Mouse (Mus musculus) kidney, embryonic 16.5 days (tissue): ENCODE data around the gene Ypel3. TPM values are rescaled to one million over a fixed set of nuclear protein-coding genes. Genes with fewer than 3 reads are reported as not detected.

Experiments used
- ATAC-seq: fragments of 200-750 bp; cut with Nextera tagmentation; 2 replicates; pipeline ENCODE4 v1.8.0; 2017; ENCODE audit warnings: moderate TSS enrichment; ENCODE audit not compliant: low FRiP score, low TSS enrichment
- H3K27ac ChIP-seq: fragments of 300-500 bp; sonication (generic); 2 replicates; pipeline ENCODE4 v1.5.1; 2014; ENCODE audit warnings: low read length
- H3K27me3 ChIP-seq: fragments of 300-500 bp; sonication (generic); 2 replicates; pipeline ENCODE4 v1.6.1; 2014; ENCODE audit warnings: low read length, control low read depth, mixed read lengths; ENCODE audit not compliant: insufficient read depth
- H3K36me3 ChIP-seq: fragments of 300-500 bp; sonication (generic); 2 replicates; pipeline ENCODE4 v1.6.1; 2014; ENCODE audit warnings: low read length, control low read depth, mixed read lengths; ENCODE audit not compliant: insufficient read depth
- H3K4me1 ChIP-seq: fragments of 300-500 bp; sonication (generic); 2 replicates; pipeline ENCODE4 v1.6.1; 2014; ENCODE audit warnings: low read length, control low read depth, mixed read lengths; ENCODE audit not compliant: insufficient read depth
- H3K4me2 ChIP-seq: fragments of 300-500 bp; sonication (generic); replicated peaks from 2 replicates; pipeline ENCODE4 v1.6.1; 2014; ENCODE audit warnings: low read depth, low read length
- H3K4me3 ChIP-seq: fragments of 300-500 bp; sonication (generic); 2 replicates; pipeline ENCODE4 v1.5.1; 2014; ENCODE audit warnings: mild to moderate bottlenecking, low read length
- H3K9ac ChIP-seq: fragments of 300-500 bp; sonication (generic); replicated peaks from 2 replicates; pipeline ENCODE4 v1.6.1; 2014; ENCODE audit warnings: low read length
- H3K9me3 ChIP-seq: fragments of 300-500 bp; sonication (generic); 2 replicates; pipeline ENCODE4 v1.6.1; 2016; ENCODE audit warnings: low read length, control low read depth
- WGBS: fragments of 180-500 bp; shearing (Covaris S2); extraction: QIAGEN DNeasy Blood & Tissue Kit; methylation state at CpG from one replicate; pipeline ENCODE4 v1.1.7; 2014; 5-methylcytosine and 5-hydroxymethylcytosine counted together
- polyA plus RNA-seq: library from polyadenylated mRNA; unstranded; fragments of >200 nt; fragmentation: Nextera tagmentation; extraction: Ambion mirVana; gene quantifications from 2 replicates; pipeline ENCODE4 v1.2.1, GENCODE M21; 2015

Ypel3 gene
- polyA plus RNA-seq, 1 experiment from 2014 or later = 101 TPM

DNA sequence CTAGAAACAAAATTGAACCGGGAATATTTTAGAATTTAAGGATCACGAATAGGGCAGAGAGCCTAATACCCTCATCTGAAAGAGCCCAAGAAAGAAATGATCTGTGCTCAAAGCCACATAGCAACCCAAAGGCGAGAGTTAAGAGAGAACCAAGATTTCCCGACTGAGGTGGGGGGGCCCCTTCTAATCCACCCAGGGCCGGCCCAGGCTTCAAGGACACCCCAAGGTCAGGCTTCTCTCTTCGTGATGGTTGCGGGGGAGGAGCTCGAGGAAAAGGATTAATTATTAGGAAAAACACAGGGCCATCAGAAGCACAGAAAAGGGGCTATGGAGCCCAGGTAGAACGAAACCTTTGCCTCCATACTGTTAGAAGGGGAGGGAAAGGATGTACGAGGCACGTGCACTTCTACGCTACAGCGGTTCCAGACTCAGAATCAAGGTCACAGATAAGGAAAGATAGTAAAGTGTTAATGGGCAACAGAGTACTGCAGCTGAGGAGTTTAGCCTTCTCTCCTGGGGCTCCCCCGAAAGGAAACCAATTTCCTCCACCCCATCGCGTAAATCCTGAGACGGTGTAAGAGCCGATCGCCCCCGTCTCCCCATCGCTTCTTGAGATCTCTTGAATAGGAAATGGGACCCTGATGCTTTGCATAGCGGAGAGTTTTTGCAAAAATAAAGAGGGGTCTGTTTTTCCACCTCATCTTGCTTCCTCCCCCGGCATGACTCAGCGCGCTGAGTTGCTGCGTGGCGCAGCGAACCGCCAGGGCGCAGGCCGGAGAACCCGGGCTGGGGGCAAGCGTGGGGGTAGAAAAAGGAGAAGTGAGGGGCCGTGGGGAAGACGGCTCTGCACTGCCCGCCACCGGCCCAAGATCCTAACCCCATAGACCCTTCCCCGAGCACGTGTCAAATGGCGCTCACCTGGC lies 21.6 kb downstream of the Ypel3 start:
- H3K4me3 ChIP-seq = peak overlapping the region; percentile 89
- H3K9ac ChIP-seq = peak overlapping the region; percentile 91
- H3K4me2 ChIP-seq = peak overlapping the region; percentile 81
- H3K4me1 ChIP-seq = peaks cover 40% of the 10 kb centered on the region
- no peak for ATAC-seq
- no peaks in the 10 kb centered on the region for H3K27me3 ChIP-seq
- WGBS = under 1% methylated on average over 40 of the region's 40 CpGs
- H3K27ac ChIP-seq = peak overlapping the region; percentile 92
- H3K36me3 ChIP-seq = peaks cover 35% of the 10 kb centered on the region
- H3K9me3 ChIP-seq = no peaks in the 10 kb centered on the region

DNA sequence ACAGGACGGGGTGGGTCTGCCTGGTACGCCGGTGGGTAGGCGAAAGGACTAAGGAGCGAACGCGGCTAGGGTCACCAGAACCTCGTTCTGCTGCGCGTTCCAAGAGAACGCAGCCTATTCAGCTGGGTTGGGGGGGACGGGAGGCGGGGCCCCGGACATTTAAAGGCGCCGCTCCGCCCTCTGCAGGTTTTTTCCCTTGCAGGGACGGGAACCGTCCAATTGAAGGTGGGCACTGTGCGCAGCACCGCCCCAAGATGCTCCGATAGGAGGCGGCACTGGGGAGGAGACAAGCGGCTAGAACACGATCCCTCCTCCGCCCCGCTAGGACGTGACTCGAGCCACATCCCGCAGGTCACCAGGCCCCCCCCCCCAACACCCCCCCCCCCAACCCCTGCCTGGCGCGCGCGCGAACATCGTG lies 22.3 kb downstream of the Ypel3 start:
- under 1% methylated on average over 30 of the region's 36 CpGs for WGBS
- H3K27ac ChIP-seq = peak overlapping the region; percentile 97
- H3K9ac ChIP-seq = peak overlapping the region; percentile 91
- peak overlapping the region; percentile 89 for H3K4me3 ChIP-seq
- peak; percentile 96 for ATAC-seq
- peaks cover 33% of the 10 kb centered on the region for H3K36me3 ChIP-seq
- no peaks in the 10 kb centered on the region for H3K9me3 ChIP-seq
- H3K4me1 ChIP-seq = peaks cover 40% of the 10 kb centered on the region
- H3K4me2 ChIP-seq = peak overlapping the region; percentile 81
- H3K27me3 ChIP-seq = no peaks in the 10 kb centered on the region

GRCm38 (mm10) chr7:126799468-126800268 lies 22.9 kb downstream of the Ypel3 start:
- Histone ChIP-seq H3K9me3 (no peaks in the 10 kb centered on the region), H3K4me2 (peak overlapping the region; percentile 81), H3K4me3 (peak overlapping the region; percentile 89), H3K27ac (peak overlapping the region; percentile 97), H3K4me1 (peaks cover 36% of the 10 kb centered on the region), H3K27me3 (no peaks in the 10 kb centered on the region), H3K9ac (peak overlapping the region; percentile 77), H3K36me3 (peaks cover 27% of the 10 kb centered on the region)
- ATAC-seq = peak; percentile 90
- WGBS = under 1% methylated on average over 36 of the region's 38 CpGs

- Histone ChIP-seq H3K4me2 (peak overlapping the region; percentile 81), H3K27ac (peak overlapping the region; percentile 97), H3K9ac (peak overlapping the region; percentile 77), H3K27me3 (no peaks in the 10 kb centered on the region), H3K9me3 (no peaks in the 10 kb centered on the region), H3K4me1 (peaks cover 33% of the 10 kb centered on the region), H3K4me3 (peak overlapping the region; percentile 89), H3K36me3 (peaks cover 19% of the 10 kb centered on the region)
- no peak for ATAC-seq
- 42% methylated on average over 5 of the region's 5 CpGs for WGBS
Observed at GRCm38 (mm10) chr7:126800269-126801056, 23.7 kb downstream of the Ypel3 start.

GRCm38 (mm10) chr7:126801057-126801422 lies 24.3 kb downstream of the Ypel3 start:
- H3K9me3 ChIP-seq = no peaks in the 10 kb centered on the region
- 92% methylated on average over 16 of the region's 16 CpGs for WGBS
- no peak overlapping the region for H3K4me2 ChIP-seq
- H3K4me1 ChIP-seq = peaks cover 33% of the 10 kb centered on the region
- H3K27ac ChIP-seq = no peak overlapping the region
- H3K4me3 ChIP-seq = no peak overlapping the region
- peak overlapping the region; percentile 77; the same call in 1 of the 2 replicates for H3K9ac ChIP-seq
- no peak for ATAC-seq
- H3K27me3 ChIP-seq = no peaks in the 10 kb centered on the region
- peaks cover 13% of the 10 kb centered on the region for H3K36me3 ChIP-seq

DNA sequence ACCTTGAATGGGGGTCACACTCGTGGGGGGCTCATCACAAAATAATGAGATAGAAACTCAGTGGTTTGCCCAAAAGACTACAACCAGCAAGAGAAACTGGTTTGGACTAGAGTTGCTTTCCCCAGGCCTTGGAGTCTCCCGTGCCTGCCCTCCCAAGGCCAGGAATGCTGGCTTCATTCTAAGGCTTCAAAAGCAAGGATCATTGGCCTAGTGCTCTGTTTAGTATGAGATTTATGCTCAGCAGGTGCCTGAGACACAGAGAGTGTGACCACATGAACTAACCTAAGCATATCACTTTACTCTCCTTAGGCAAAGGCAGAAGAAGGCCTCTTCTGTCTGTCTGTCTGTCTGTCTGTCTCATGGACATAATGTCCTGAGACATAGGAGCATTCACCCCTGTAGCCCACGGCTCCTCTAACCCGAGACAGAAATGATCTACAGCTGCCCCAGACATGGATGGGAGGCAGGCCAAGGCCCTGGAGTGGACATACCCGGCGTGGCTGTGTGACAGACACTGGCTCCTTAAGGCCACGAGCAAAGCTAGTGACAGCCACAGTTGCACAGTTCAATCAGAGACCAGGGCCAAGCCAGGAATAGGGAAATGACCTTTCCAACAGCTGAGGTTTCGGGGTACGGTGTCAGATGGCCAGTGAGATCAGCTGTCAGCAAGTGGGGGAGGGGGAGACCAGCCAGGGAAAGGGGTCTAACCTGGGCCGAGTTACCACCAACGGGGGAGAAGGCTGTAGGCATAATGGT lies 25.6 kb downstream of the Ypel3 start:
- no peaks in the 10 kb centered on the region for H3K27me3 ChIP-seq
- 63% methylated on average over 11 of the region's 11 CpGs for WGBS
- H3K9me3 ChIP-seq = no peaks in the 10 kb centered on the region
- H3K36me3 ChIP-seq = peaks cover under 1% of the 10 kb centered on the region; the same call in 1 of the 2 replicates
- peaks cover 24% of the 10 kb centered on the region for H3K4me1 ChIP-seq
- H3K27ac ChIP-seq = no peak overlapping the region
- no peak overlapping the region for H3K9ac ChIP-seq
- H3K4me3 ChIP-seq = no peak overlapping the region
- no peak for ATAC-seq
- H3K4me2 ChIP-seq = no peak overlapping the region

DNA sequence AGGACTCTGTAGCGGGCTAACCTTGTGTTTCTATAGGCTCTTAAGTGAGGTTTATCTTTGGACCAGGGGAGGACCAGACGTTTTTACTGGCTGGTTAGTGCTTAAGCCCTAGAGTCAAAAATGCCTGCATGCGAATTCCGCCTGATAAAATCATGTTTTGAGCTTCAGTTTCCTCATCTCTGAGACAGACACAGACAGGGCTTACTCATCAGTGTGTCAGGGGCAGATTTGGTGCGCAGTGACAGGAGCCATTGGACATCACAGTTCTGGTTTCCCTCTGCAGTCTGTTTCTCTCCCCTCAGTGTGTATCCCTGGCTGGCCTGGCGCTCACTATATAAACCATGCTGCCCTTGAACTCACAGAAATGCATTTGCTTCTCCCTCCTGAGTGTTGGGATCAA lies 26.4 kb downstream of the Ypel3 start:
- H3K9ac ChIP-seq = no peak overlapping the region
- H3K4me2 ChIP-seq = no peak overlapping the region
- 88% methylated on average over 6 of the region's 6 CpGs for WGBS
- peaks cover 27% of the 10 kb centered on the region for H3K4me1 ChIP-seq
- H3K4me3 ChIP-seq = no peak overlapping the region
- H3K36me3 ChIP-seq = no peaks in the 10 kb centered on the region
- ATAC-seq = no peak
- H3K9me3 ChIP-seq = no peaks in the 10 kb centered on the region
- H3K27ac ChIP-seq = no peak overlapping the region
- no peaks in the 10 kb centered on the region for H3K27me3 ChIP-seq

GRCm38 (mm10) chr7:126803751-126804150 lies 27.0 kb downstream of the Ypel3 start:
- Histone ChIP-seq H3K9me3 (no peaks in the 10 kb centered on the region), H3K4me1 (peaks cover 32% of the 10 kb centered on the region), H3K27me3 (no peaks in the 10 kb centered on the region), H3K9ac (no peak overlapping the region), H3K27ac (no peak overlapping the region), H3K4me3 (no peak overlapping the region), H3K4me2 (no peak overlapping the region), H3K36me3 (no peaks in the 10 kb centered on the region)
- no peak for ATAC-seq

- no peak overlapping the region for H3K27ac ChIP-seq
- ATAC-seq = no peak
- 64% methylated on average over 6 of the region's 6 CpGs for WGBS
- H3K4me2 ChIP-seq = no peak overlapping the region
- H3K4me1 ChIP-seq = peaks cover 21% of the 10 kb centered on the region
- H3K9ac ChIP-seq = no peak overlapping the region
- no peak overlapping the region for H3K4me3 ChIP-seq
- no peaks in the 10 kb centered on the region for H3K36me3 ChIP-seq
- no peaks in the 10 kb centered on the region for H3K27me3 ChIP-seq
- no peaks in the 10 kb centered on the region for H3K9me3 ChIP-seq
Observed at GRCm38 (mm10) chr7:126806956-126807355, 30.2 kb downstream of the Ypel3 start.
